Mouse (Mus musculus) megakaryocyte, embryonic 14.5 days (primary cell): ENCODE data around the gene Lrrc56.

Experiments
- FLI1 ChIP-seq: IDR thresholded peaks from 2 replicates; pipeline ENCODE4 v1.6.1; 2012; ENCODE audit warnings: low read length, inconsistent platforms, mixed read lengths
- GATA1 ChIP-seq: IDR thresholded peaks from 3 replicates; pipeline ENCODE4 v1.6.1; 2012; ENCODE audit warnings: mixed read lengths, low read length, inconsistent platforms, borderline replicate concordance

- TF ChIP-seq GATA1 = no peak
- no peak for TF ChIP-seq FLI1
Observed at GRCm38 (mm10) chr7:141188194-141188593, 5.8 kb upstream of the Lrrc56 start.
